Mouse (Mus musculus) cerebellum, adult 8-10 months (tissue): Measurements from ENCODE around the gene Manba.
A peak's percentile ranks its signal among the peaks of the same experiment; 100 is the strongest.
"Not testable (repeated sequence)": the region's sequence is repeated elsewhere in the genome, so short reads cannot be mapped to it uniquely, and the experiment has no call there.

ENCODE experiments used
- DNase-seq: peaks from one replicate; pipeline ENCODE4 v3.0.0; 2022

Gene Manba

GRCm38 (mm10) chr3:135485128-135485899, at the start of gene Manba:
Gene Manba (plus strand): TSS chr3:135485611.
- peak; percentile 76 for DNase-seq

GRCm38 (mm10) chr3:135436901-135437616, 48.4 kb upstream of the Manba start:
- DNase-seq, result peak; percentile 28

- peak; percentile 99 for DNase-seq
Observed at GRCm38 (mm10) chr3:135437758-135438495, 47.5 kb upstream of the Manba start, which contains the start of gene Ube2d3. Gene Ube2d3 (plus strand): TSS chr3:135438149.

- DNase-seq, result peak; percentile 96
Observed at GRCm38 (mm10) chr3:135438531-135438912, 46.9 kb upstream of the Manba start.

DNA sequence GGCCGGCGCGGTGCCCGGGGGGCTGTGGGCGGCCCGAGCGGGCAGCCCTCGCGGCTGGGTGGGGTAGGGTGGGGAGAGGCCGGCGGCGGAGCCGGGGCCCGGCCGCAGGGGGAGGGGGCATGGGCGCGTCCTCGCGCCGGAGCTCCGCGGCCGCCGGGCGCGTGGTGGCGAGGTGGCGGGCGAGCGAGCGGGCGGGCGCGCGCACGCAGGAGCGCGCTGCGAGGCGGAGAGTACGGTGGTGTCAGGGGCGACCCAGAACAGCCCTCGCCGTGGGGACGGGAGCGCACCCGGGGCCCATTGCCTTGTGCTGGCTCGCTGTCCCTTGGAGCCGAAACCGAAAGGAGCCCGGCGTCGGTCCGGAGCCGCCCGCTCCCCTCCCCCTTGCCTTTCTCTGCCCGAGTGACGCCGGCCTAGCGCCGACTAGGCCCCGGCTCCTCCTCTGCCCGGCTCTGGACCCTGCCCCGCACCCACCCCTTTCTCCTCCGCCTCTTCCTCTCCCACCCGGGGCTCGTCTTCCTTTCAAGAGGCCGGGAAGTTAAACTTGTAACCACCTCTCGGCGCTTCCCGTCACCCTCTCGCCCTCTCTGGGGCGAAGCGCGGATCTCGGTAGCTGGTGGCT, 46.4 kb upstream of the Manba start:
- DNase-seq, result peak; percentile 78

DNA sequence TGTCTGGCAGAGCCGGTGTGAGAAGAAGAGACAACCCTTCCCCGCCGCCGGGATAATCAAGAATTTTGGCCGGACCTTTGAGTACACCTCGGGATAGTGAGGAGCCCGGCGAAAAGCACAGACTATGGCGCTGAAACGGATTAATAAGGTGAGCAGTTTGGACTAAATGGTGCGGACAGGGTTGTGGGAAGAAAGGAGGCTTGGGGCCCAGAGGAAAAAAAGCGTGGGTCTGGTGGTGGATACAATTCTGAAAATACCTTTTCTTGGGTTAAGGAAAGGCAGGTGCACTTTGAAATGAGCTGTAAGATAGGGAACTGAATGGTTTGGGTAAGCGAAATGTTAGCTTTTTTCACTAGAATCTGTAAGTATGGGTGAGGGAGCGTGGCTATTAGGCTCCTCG, 45.8 kb upstream of the Manba start:
- no peak for DNase-seq

DNA sequence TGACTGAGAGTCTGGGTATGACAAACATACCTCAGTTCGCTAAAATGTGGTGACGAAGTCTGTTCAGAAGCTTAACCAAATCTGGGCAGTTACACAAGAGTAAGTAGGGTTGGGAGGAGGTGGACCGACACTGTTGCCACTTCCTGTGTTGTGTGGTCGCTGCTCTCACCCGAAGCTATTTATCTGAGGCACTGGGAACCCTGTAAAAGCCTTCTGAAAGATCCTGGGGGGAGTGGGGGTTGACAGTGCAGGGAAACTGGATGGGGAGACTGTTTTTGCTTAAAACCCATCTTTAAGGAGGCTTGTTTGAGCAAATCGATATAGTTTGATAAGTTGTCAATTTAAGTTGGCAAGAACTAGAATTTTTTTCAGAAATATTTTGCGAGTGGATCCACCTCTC, 45.2 kb upstream of the Manba start:
- DNase-seq, result no peak

DNA sequence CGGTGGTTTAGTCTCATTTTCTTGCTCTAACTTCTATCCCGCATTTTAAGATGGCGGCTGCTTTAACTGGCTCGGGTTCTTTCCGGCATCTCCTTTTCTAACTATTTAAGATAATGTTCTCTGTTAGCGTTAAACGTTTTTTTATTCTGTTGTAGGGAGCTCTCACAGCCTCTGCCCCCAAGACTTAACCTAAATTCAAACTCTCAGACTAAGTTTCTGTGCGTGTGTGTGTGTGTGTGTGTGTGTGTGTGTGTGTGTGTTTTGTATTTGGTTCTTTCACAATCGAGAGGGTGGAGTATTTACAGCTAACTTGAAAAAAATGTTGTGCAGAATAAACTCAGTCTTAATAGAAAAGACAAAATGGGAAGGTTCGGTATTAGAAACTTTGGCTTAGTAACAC, 44.8 kb upstream of the Manba start:
- no peak for DNase-seq

- DNase-seq, result no peak
Observed at GRCm38 (mm10) chr3:135444930-135445329, 40.5 kb upstream of the Manba start.

- no peak for DNase-seq
Observed at GRCm38 (mm10) chr3:135458981-135459380, 26.4 kb upstream of the Manba start.

- no peak for DNase-seq
Observed at GRCm38 (mm10) chr3:135468402-135468801, 17.0 kb upstream of the Manba start.

- no peak for DNase-seq
Observed at GRCm38 (mm10) chr3:135469146-135469545, 16.3 kb upstream of the Manba start.

GRCm38 (mm10) chr3:135469974-135470373, 15.4 kb upstream of the Manba start:
- DNase-seq, result peak; percentile 71

GRCm38 (mm10) chr3:135470823-135471222, 14.6 kb upstream of the Manba start:
- no peak for DNase-seq

- no peak for DNase-seq
Observed at GRCm38 (mm10) chr3:135475025-135475424, 10.4 kb upstream of the Manba start.

DNA sequence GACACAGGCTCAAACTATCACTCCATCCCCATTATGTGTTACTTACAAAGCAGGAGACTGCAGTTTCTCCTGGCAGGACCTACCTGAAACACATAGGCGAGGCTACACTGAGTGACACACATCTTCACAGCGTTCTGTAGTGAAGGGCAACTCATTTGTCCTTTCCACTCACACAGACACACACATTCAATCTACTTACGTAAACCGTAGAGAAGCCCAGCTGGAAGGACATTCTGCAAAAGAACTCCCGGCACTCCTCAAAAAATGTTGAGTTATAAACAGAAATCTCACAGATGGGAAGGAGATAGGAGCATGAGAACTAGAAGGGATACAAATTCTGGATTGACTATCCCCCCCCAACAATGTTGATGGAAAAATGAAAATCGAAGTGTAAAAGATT, 9.1 kb upstream of the Manba start:
- DNase-seq, result no peak

DNA sequence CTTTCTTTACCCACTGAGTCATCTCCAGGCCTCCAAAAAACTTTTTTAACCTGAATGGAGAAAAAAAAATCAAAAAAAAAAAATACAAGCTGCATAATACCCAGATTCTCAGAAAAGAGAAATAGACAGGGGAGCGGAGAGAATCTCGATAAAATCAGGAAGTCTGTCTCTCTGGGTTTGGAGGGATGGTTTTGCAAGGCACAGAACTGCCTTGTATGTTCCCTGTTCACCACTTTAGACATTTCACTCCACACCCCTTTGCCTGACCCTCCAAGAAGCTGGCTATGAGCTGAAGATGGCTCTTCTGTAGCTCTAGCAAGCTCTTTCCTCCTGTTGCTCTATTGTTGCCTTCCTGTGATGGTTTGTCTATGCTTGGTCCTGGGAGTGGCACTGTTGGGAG, 8.4 kb upstream of the Manba start:
- DNase-seq, result no peak

DNA sequence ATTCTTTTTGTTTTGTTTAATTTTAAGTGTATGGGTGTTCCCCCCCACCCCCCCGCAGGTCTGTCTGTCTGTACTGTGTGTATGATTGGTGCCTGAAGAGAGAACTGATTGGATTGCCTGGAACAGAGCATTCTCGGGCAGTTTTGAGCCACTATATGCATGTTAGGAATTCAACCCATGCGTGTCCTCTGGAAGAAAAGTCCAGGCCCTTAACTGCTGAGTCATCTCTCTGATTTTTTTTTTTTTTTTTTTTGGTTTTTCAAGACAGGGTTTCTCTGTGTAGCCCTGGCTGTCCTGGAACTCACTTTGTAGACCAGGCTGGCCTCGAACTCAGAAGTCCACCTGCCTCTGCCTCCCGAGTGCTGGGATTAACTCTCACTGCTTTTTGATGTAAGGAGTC, 6.3 kb upstream of the Manba start:
- not testable (repeated sequence) for DNase-seq

GRCm38 (mm10) chr3:135480767-135481166, 4.6 kb upstream of the Manba start:
- DNase-seq, result no peak

DNA sequence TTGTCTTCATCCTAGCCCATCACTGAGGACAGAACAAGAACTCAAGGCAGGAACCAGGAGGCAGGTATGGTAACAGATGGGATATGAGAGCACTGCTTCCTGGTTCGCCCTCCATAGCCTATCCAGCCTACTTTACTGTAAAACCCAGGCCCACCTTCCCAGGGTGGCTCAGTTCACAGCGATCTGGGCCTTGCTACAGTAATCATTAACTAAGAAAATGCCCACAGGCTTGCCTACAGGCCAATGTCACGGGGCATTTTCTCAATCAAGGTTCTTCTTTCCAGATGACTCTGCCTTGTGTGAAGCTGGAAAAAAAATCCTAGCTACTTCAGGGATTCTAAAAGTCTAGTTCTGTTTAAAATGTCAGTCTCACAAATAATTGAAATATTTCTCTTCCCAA, 3.8 kb upstream of the Manba start:
- DNase-seq, result no peak

DNA sequence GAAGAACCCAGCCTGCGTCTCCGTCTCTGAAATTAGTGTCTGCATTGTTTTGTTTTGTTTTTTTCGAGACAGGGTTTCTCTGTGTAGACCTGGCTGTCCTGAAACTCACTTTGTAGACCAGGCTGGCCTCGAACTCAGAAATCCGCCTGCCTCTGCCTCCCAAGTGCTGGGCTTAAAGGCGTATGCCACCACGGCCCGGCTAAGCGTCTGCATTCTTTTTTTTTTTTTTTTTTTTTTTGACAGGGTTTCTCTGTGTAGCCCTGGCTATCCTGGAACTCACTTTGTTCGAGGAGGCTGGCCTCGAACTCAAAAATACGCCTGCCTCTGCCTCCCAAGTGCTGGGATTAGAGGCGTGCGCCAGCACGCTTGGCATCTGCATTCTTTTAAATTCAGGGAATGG, 761 bp upstream of the Manba start:
- not testable (repeated sequence) for DNase-seq

DNA sequence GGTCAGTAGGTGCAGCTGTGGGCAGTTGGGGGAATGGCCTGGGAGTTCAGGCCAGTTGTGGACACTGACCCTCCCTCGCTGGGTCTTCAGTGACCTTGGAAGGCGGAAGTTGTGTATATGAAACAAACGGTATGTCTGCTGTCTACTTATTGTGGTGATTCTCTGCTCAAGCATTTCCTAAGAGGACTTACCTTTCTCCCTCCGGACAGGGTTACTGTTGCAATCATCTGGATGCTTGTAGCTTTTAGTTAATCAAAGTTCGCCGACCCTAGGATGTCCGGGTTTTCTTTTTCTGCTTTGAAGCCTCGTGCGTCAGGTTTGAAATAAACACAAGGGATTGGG, 460 bp downstream of the Manba start:
- DNase-seq, result no peak

DNA sequence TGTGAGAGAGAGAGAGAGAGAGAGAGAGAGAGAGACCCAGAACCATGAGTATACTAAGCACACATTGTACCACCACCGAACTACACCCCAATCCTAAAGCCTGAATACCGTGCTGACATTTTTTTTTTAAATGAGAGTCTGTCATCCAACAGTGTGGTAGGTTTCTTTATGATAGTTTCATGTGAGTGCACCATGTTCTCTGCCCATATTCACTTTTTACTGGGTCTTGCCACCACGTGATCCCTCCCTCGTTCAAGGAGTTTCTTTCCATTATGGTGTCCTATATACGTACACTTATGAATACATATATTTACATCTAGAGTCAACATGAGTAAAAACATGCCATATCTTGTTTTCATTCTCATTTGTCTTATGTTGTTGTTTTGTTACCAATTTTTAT, 940 bp downstream of the Manba start:
- DNase-seq, result no peak
